Mouse (Mus musculus) lung, postnatal 14 days (tissue): ENCODE data around the gene Aprt.

ENCODE experiments used
- DNase-seq: peaks from one replicate; pipeline ENCODE4 v3.0.0; 2021

Aprt gene

GRCm38 (mm10) chr8:122526526-122527170 is 50.1 kb downstream of the Aprt start:
- peak; percentile 56 for DNase-seq

DNA sequence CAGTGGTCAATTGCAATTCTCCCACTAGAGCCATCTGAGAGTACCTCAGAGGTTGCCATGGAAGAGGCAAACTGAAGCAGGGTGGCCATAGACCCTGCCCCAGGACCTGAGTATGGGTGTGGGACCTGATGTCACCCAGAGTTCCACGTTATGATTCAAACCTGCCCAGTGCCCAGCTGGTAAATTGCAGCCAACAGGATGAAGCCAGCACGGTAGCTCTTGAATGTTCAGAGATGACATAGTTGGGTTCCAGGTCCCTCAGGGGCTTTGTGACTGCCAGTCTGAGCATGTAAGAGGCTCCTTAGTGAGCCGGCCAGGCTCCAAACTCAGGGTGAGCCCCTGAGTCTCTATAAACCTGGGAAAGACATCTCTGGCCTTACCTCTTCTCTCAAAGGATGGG is 50.6 kb downstream of the Aprt start:
- no peak for DNase-seq

GRCm38 (mm10) chr8:122525004-122525403 is 51.7 kb downstream of the Aprt start:
- DNase-seq = no peak
